Mouse (Mus musculus): ENCODE measurements at regions not wholly inside any gene's neighbourhood (a gene's known extent, or its start where the extent isn't known, plus 50 kb on each side); places are given as distances from the start of the nearest gene placed in this dataset.

DNA sequence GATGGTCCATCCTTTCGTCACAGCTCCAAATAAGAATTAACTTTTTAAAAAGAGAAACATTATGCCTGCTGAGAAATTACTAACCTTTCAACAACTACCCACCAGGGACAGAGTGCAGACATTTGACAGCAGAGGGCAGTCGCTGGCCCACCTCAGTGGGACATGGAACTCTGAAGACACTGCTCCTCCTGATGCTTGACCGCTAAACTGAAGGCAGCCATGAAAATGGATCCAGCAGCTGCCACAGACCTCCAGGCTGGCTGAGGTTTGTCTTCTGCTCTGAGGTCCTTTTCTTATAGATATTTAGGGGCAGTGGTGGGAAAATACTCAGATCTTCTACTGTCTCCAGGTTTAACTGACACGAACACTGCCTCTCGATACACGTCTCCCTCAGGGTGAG, 265.7 kb upstream of the Gm5148 start:
- Histone ChIP-seq H3K4me2 (no peak overlapping the region), H3K27ac (ENCODE audit: low read depth, low read length) (no peak overlapping the region), H3K36me3 (ENCODE audit: control insufficient read depth, insufficient read depth, low read length) (no peaks in the 10 kb centered on the region), H3K27me3 (replicated peaks; ENCODE audit: control insufficient read depth, insufficient read depth, low read length) (no peaks in the 10 kb centered on the region; the same call in 1 of the 2 replicates), H3K4me1 (replicated peaks; ENCODE audit: control insufficient read depth, insufficient read depth, low read length) (no peaks in the 10 kb centered on the region), H3K4me3 (ENCODE audit: low read depth, low read length) (no peak overlapping the region), H3K9me3 (ENCODE audit: control insufficient read depth, low read length) (no peaks in the 10 kb centered on the region), H3K9ac (ENCODE audit: low read depth, low read length) (no peak overlapping the region)
- ATAC-seq (replicated peaks; ENCODE audit: low FRiP score) (no peak), DNase-seq (ENCODE audit: low spot score) (no peak)
- 91% methylated on average over 6 of the region's 6 CpGs for WGBS

DNA sequence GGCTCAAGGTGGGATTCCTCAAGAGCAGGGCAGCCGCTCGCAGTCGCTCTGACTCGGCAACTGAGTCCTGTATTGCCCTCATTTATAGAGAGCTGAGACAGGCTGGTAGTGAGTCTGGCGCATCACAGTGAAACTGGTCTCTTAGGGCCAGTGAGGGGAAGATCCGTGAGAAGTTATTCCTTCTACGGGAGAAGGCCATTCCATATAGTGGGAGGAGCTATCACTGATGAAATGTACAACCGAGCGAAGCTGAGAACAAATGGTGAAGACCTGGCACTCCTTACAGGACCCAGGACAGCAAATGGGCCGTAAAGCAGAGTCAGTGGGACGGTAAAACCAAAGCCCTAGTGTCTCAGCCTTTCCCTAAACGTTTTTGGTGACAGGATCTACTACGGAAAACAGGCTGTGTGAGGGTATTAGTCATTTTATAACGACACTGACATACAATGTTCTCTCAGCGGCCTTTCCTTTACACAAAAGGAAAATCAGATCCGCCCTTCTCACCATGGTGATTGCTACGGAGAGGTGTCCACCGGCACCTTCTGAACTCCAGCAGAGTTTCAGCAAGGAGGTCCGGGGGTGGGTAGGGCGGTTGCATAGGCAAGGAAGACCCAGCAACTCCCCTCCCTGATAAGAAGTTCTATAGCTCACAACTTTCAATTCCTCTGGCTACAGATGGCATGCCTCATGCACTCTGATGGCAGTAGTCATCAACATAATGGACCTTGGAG, 263.6 kb upstream of the Gm5148 start:
- H3K27me3 ChIP-seq (replicated peaks; ENCODE audit: control insufficient read depth, insufficient read depth, low read length), result no peaks in the 10 kb centered on the region; the same call in 1 of the 2 replicates
- no peak overlapping the region for H3K4me3 ChIP-seq (ENCODE audit: low read depth, low read length)
- DNase-seq (ENCODE audit: low spot score) (no peak), ATAC-seq (replicated peaks; ENCODE audit: low FRiP score) (no peak)
- H3K4me2 ChIP-seq, result no peak overlapping the region
- no peaks in the 10 kb centered on the region for H3K4me1 ChIP-seq (replicated peaks; ENCODE audit: control insufficient read depth, insufficient read depth, low read length)
- H3K9ac ChIP-seq (ENCODE audit: low read depth, low read length), result no peak overlapping the region
- H3K36me3 ChIP-seq (ENCODE audit: control insufficient read depth, insufficient read depth, low read length), result no peaks in the 10 kb centered on the region
- no peaks in the 10 kb centered on the region for H3K9me3 ChIP-seq (ENCODE audit: control insufficient read depth, low read length)
- no peak overlapping the region for H3K27ac ChIP-seq (ENCODE audit: low read depth, low read length)
- WGBS, result 67% methylated on average over 20 of the region's 20 CpGs

DNA sequence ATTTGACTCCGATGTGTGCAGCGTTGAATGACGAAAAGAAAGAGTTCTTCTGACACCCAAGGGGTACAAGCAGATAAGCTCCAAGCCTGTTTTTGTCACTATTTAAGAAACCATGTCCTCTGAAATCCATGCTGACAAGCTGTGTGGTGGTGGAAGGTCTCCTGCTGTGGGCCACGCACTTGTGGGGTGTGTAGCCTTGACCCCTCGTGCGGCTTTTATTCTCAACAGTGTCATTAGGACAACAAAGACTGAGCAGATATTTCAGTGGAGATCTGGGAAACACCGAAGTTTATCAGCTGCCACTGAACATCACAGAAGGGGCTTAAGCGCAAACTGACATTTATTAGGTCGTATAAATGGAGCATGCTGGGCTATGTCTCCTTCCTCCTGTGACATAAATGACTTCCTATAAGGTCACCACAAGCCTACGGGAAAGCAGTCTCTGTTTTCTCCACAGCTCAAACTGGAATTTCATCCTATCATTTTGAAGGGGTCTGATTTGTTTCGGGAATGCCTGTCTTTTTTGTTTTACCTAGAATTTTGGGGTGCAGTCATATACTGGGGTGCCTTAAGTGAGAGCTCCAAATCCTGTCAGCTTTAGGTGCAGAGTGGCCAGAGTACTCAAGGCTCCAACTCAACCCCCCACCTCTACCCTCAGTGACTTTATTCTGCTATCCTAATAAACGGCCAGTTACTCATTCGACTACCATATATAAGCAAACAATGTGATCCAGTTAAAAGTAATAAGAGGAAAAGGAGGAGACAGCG, 262.9 kb upstream of the Gm5148 start:
- WGBS, result 72% methylated on average over 14 of the region's 14 CpGs
- H3K27me3 ChIP-seq (replicated peaks; ENCODE audit: control insufficient read depth, insufficient read depth, low read length), result no peaks in the 10 kb centered on the region; the same call in 1 of the 2 replicates
- H3K36me3 ChIP-seq (ENCODE audit: control insufficient read depth, insufficient read depth, low read length), result no peaks in the 10 kb centered on the region
- no peaks in the 10 kb centered on the region for H3K4me1 ChIP-seq (replicated peaks; ENCODE audit: control insufficient read depth, insufficient read depth, low read length)
- H3K9ac ChIP-seq (ENCODE audit: low read depth, low read length), result no peak overlapping the region
- H3K4me2 ChIP-seq, result no peak overlapping the region
- H3K4me3 ChIP-seq (ENCODE audit: low read depth, low read length), result no peak overlapping the region
- DNase-seq (ENCODE audit: low spot score) (no peak), ATAC-seq (replicated peaks; ENCODE audit: low FRiP score) (no peak)
- no peaks in the 10 kb centered on the region for H3K9me3 ChIP-seq (ENCODE audit: control insufficient read depth, low read length)
- no peak overlapping the region for H3K27ac ChIP-seq (ENCODE audit: low read depth, low read length)

- Histone ChIP-seq H3K4me2 (no peak overlapping the region), H3K27ac (ENCODE audit: low read depth, low read length) (no peak overlapping the region)
- ATAC-seq (replicated peaks; ENCODE audit: low FRiP score), result no peak
These were observed 260.4 kb upstream of the Gm5148 start for GRCm38 (mm10) chr3:37984706-37985105.

DNA sequence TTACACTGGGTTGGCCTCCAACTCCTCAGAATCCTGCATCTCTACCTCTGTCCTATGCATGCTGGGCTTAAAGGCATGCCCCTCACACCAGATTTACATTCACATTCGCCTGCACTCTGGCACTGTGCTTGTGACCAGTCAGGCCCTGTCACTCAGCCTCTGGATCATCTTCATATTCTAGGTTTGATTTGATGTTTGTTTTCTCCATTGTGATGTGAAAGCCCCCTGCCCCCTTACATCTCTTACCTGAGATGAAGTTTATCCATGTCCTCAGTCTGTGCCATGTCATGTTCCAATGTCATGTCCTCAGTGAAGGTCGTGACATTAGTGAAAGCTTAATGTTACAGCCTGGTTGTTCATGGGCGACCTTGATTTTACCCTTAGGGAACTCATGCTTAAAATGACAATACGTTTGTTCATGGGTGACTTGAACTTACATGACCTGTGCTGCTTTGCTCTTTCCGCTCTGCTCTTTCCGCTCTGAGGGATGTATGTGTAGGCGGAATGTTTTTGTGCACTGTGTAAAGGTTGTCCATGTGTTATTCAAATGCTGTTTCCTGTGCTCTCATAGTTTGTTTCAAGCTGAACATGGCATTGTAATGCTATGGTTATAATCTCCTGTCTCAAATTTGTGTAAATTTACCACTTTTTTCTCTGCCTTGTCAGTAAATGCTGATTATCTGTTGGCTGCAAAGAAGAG, 257.3 kb upstream of the Gm5148 start:
- peaks cover 2% of the 10 kb centered on the region; the same call in 1 of the 2 replicates for H3K4me1 ChIP-seq (replicated peaks; ENCODE audit: control insufficient read depth, insufficient read depth, low read length)
- H3K27me3 ChIP-seq (replicated peaks; ENCODE audit: control insufficient read depth, insufficient read depth, low read length), result no peaks in the 10 kb centered on the region
- 75% methylated on average over 7 of the region's 7 CpGs for WGBS
- no peak overlapping the region for H3K9ac ChIP-seq (ENCODE audit: low read depth, low read length)
- H3K4me3 ChIP-seq (ENCODE audit: low read depth, low read length), result no peak overlapping the region
- no peak for DNase-seq (ENCODE audit: low spot score)
- H3K4me2 ChIP-seq, result no peak overlapping the region
- H3K36me3 ChIP-seq (ENCODE audit: control insufficient read depth, insufficient read depth, low read length), result no peaks in the 10 kb centered on the region
- no peaks in the 10 kb centered on the region for H3K9me3 ChIP-seq (ENCODE audit: control insufficient read depth, low read length)
- no peak for ATAC-seq (replicated peaks; ENCODE audit: low FRiP score)
- H3K27ac ChIP-seq (ENCODE audit: low read depth, low read length), result no peak overlapping the region

More at GRCm38 (mm10) chr3:37984706-37985105, 260.4 kb upstream of the Gm5148 start:
- DNase-seq (ENCODE audit: low spot score), result no peak
- no peak overlapping the region for H3K4me3 ChIP-seq (ENCODE audit: low read depth, low read length)
- WGBS, result 88% methylated on average over 9 of the region's 9 CpGs
- H3K27me3 ChIP-seq (replicated peaks; ENCODE audit: control insufficient read depth, insufficient read depth, low read length), result no peaks in the 10 kb centered on the region
- H3K9ac ChIP-seq (ENCODE audit: low read depth, low read length), result no peak overlapping the region
- H3K36me3 ChIP-seq (ENCODE audit: control insufficient read depth, insufficient read depth, low read length), result no peaks in the 10 kb centered on the region
- H3K9me3 ChIP-seq (ENCODE audit: control insufficient read depth, low read length), result no peaks in the 10 kb centered on the region
- H3K4me1 ChIP-seq (replicated peaks; ENCODE audit: control insufficient read depth, insufficient read depth, low read length), result no peaks in the 10 kb centered on the region

DNA sequence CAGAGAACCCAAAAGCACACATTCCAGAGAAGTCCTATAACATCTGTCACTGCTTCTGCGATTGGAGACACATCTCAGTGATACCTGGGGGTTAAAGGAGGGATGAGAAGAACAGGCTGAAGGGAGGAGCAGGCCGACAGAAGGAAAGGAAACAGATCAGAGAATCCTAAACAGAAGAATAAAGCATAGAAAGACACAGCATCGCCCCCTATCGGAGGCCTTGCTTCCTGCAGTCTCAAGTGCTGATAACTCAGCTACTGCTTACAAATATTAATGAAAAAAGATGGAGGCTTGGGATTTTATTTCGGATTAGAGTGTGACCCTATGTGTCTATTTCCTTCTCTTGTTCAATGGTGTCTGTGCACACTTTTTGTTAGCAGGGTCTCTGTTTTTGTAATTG, 255.6 kb upstream of the Gm5148 start:
- Histone ChIP-seq H3K4me3 (ENCODE audit: low read depth, low read length) (no peak overlapping the region), H3K4me1 (replicated peaks; ENCODE audit: control insufficient read depth, insufficient read depth, low read length) (peaks cover 3% of the 10 kb centered on the region), H3K4me2 (no peak overlapping the region), H3K27ac (ENCODE audit: low read depth, low read length) (no peak overlapping the region), H3K9me3 (ENCODE audit: control insufficient read depth, low read length) (no peaks in the 10 kb centered on the region), H3K36me3 (ENCODE audit: control insufficient read depth, insufficient read depth, low read length) (no peaks in the 10 kb centered on the region), H3K27me3 (replicated peaks; ENCODE audit: control insufficient read depth, insufficient read depth, low read length) (no peaks in the 10 kb centered on the region), H3K9ac (ENCODE audit: low read depth, low read length) (no peak overlapping the region)
- no peak for ATAC-seq (replicated peaks; ENCODE audit: low FRiP score)
- no peak for DNase-seq (ENCODE audit: low spot score)
- WGBS, result 47% methylated on average over 5 of the region's 5 CpGs

- no peak for DNase-seq (ENCODE audit: low spot score)
- 19% methylated on average over 6 of the region's 6 CpGs for WGBS
- H3K4me2 ChIP-seq, result peak overlapping the region; percentile 31; the same call in 1 of the 2 replicates
These were observed 254.2 kb upstream of the Gm5148 start for GRCm38 (mm10) chr3:37978481-37978880.

GRCm38 (mm10) chr3:37977453-37977852, 253.2 kb upstream of the Gm5148 start:
- DNase-seq (ENCODE audit: low spot score) (no peak), ATAC-seq (replicated peaks; ENCODE audit: low FRiP score) (no peak)
- H3K4me2 ChIP-seq, result no peak overlapping the region
- no peak overlapping the region for H3K9ac ChIP-seq (ENCODE audit: low read depth, low read length)
- no peak overlapping the region for H3K4me3 ChIP-seq (ENCODE audit: low read depth, low read length)
- no peaks in the 10 kb centered on the region for H3K9me3 ChIP-seq (ENCODE audit: control insufficient read depth, low read length)
- peaks cover 3% of the 10 kb centered on the region for H3K4me1 ChIP-seq (replicated peaks; ENCODE audit: control insufficient read depth, insufficient read depth, low read length)
- 59% methylated on average over 3 of the region's 3 CpGs for WGBS
- no peaks in the 10 kb centered on the region for H3K27me3 ChIP-seq (replicated peaks; ENCODE audit: control insufficient read depth, insufficient read depth, low read length)
- H3K27ac ChIP-seq (ENCODE audit: low read depth, low read length), result no peak overlapping the region
- H3K36me3 ChIP-seq (ENCODE audit: control insufficient read depth, insufficient read depth, low read length), result no peaks in the 10 kb centered on the region

More at GRCm38 (mm10) chr3:37978481-37978880, 254.2 kb upstream of the Gm5148 start:
- Histone ChIP-seq H3K4me1 (replicated peaks; ENCODE audit: control insufficient read depth, insufficient read depth, low read length) (peaks cover 3% of the 10 kb centered on the region), H3K27me3 (replicated peaks; ENCODE audit: control insufficient read depth, insufficient read depth, low read length) (no peaks in the 10 kb centered on the region), H3K36me3 (ENCODE audit: control insufficient read depth, insufficient read depth, low read length) (no peaks in the 10 kb centered on the region), H3K27ac (ENCODE audit: low read depth, low read length) (no peak overlapping the region), H3K9me3 (ENCODE audit: control insufficient read depth, low read length) (no peaks in the 10 kb centered on the region), H3K4me3 (ENCODE audit: low read depth, low read length) (no peak overlapping the region), H3K9ac (ENCODE audit: low read depth, low read length) (no peak overlapping the region)
- ATAC-seq (replicated peaks; ENCODE audit: low FRiP score), result no peak

All from liver, embryonic 11.5 days (tissue).